14 mouse cellular contexts compared by ENCODE assay signal in genomic region chr12:31703904-31704303, GRCm38 (mm10). TPM values are rescaled to one million over a fixed set of nuclear protein-coding genes. Genes with fewer than 3 reads are reported as not detected.
DNase-seq lines count a peak whose midpoint lies in the region; ATAC-seq and TF ChIP-seq lines count a peak whose summit lies in the region.
"Had no signal": no experiment of that assay in that cellular context is flagged by ENCODE, and none has a peak within 500 bp of the region (broad histone marks: within the 10 kb centered on the region; RNA-seq: fewer than 3 reads in every experiment).

No protein-coding gene starts in this region.

- H3K9ac ChIP-seq in hindbrain, postnatal 0 days (replicated peaks; ENCODE audit: low read length): no peak overlapping the region
- no peak overlapping the region for H3K9ac ChIP-seq in hindbrain, embryonic 14.5 days
- no peak overlapping the region for H3K9ac ChIP-seq in heart, embryonic 13.5 days
- no peak overlapping the region for H3K9ac ChIP-seq in stomach, postnatal 0 days (ENCODE audit: low read length)
- H3K9ac ChIP-seq: lung, embryonic 15.5 days had no signal

- 61% methylated on average over 6 of the region's 6 CpGs for WGBS in hindbrain, postnatal 0 days
- 66% methylated on average over 6 of the region's 6 CpGs for WGBS in hindbrain, embryonic 14.5 days
- 96% methylated on average over 6 of the region's 6 CpGs for WGBS in thymus, adult 2 months
- WGBS in heart, embryonic 13.5 days: 22% methylated on average over 6 of the region's 6 CpGs
- WGBS in stomach, postnatal 0 days: 84% methylated on average over 6 of the region's 6 CpGs
- WGBS in embryonic facial prominence, embryonic 10.5 days: 76% methylated on average over 6 of the region's 6 CpGs

- DNase-seq in hindbrain, postnatal 0 days (ENCODE audit: low spot score): no peak
- no peak for DNase-seq in hindbrain, embryonic 14.5 days (ENCODE audit: low spot score)
- DNase-seq in thymus, adult 2 months: no peak
- DNase-seq in thymus, postnatal 36 days: no peak
- no peak for DNase-seq in stomach, postnatal 0 days (ENCODE audit: low spot score)
- DNase-seq in embryonic facial prominence, embryonic 10.5 days (ENCODE audit: low spot score): no peak
- DNase-seq in right cerebral cortex, postnatal 10 days (ENCODE audit: low spot score in 2 of 2): no peak
- DNase-seq: kidney, adult 9 months had no signal

- no peaks in the 10 kb centered on the region for H3K27me3 ChIP-seq in hindbrain, postnatal 0 days (ENCODE audit: insufficient read depth, low read length)
- no peaks in the 10 kb centered on the region for H3K27me3 ChIP-seq in hindbrain, embryonic 14.5 days (ENCODE audit: control insufficient read depth, insufficient read depth, low read length)
- no peaks in the 10 kb centered on the region for H3K27me3 ChIP-seq in thymus, adult 2 months (ENCODE audit: control insufficient read depth, insufficient read depth, low read length)
- H3K27me3 ChIP-seq in heart, embryonic 13.5 days (replicated peaks): no peaks in the 10 kb centered on the region
- no peaks in the 10 kb centered on the region for H3K27me3 ChIP-seq in stomach, postnatal 0 days (ENCODE audit: control insufficient read depth, insufficient read depth, low read length)
- H3K27me3 ChIP-seq in embryonic facial prominence, embryonic 10.5 days (replicated peaks; ENCODE audit: low read depth, poor library complexity, severe bottlenecking): no peaks in the 10 kb centered on the region
- H3K27me3 ChIP-seq: lung, embryonic 15.5 days had no signal

- no peak for TF ChIP-seq EP300 in stomach, postnatal 0 days (optimal IDR thresholded peaks at IDR 0.05)

- no peak overlapping the region for H3K4me3 ChIP-seq in hindbrain, postnatal 0 days (ENCODE audit: low read length)
- H3K4me3 ChIP-seq in hindbrain, embryonic 14.5 days (replicated peaks; ENCODE audit: low read length): no peak overlapping the region
- H3K4me3 ChIP-seq in thymus, adult 2 months (ENCODE audit: control insufficient read depth, insufficient read depth, low read length): no peak overlapping the region
- no peak overlapping the region for H3K4me3 ChIP-seq in heart, embryonic 13.5 days
- H3K4me3 ChIP-seq in stomach, postnatal 0 days (ENCODE audit: low read depth, low read length): no peak overlapping the region
- H3K4me3 ChIP-seq in embryonic facial prominence, embryonic 10.5 days: no peak overlapping the region
- H3K4me3 ChIP-seq: limb, embryonic 10.5 days; lung, embryonic 15.5 days had no signal

- H3K4me1 ChIP-seq in hindbrain, postnatal 0 days (ENCODE audit: insufficient read depth, low read length): no peaks in the 10 kb centered on the region
- peaks cover 3% of the 10 kb centered on the region; the same call in 1 of the 2 replicates for H3K4me1 ChIP-seq in hindbrain, embryonic 14.5 days (replicated peaks; ENCODE audit: control insufficient read depth, insufficient read depth, low read length)
- no peaks in the 10 kb centered on the region for H3K4me1 ChIP-seq in thymus, adult 2 months (replicated peaks; ENCODE audit: control insufficient read depth, insufficient read depth, low read length)
- H3K4me1 ChIP-seq in heart, embryonic 13.5 days: peaks cover 24% of the 10 kb centered on the region
- H3K4me1 ChIP-seq in stomach, postnatal 0 days (replicated peaks; ENCODE audit: control insufficient read depth, insufficient read depth): no peaks in the 10 kb centered on the region
- H3K4me1 ChIP-seq in embryonic facial prominence, embryonic 10.5 days: peaks cover 3% of the 10 kb centered on the region; the same call in 1 of the 2 replicates
- H3K4me1 ChIP-seq: limb, embryonic 10.5 days; lung, embryonic 15.5 days had no signal

- no peak for ATAC-seq in hindbrain, postnatal 0 days
- no peak for ATAC-seq in hindbrain, embryonic 14.5 days (ENCODE audit: low FRiP score)
- ATAC-seq in heart, embryonic 13.5 days (ENCODE audit: extremely low read depth, insufficient number of reproducible peaks, low FRiP score, low TSS enrichment): no peak; the same call in 1 of the 2 replicates
- ATAC-seq in stomach, postnatal 0 days (ENCODE audit: low FRiP score, low TSS enrichment): no peak

- no peak for TF ChIP-seq POLR2A in thymus, adult 2 months (IDR thresholded peaks at IDR 0.05; ENCODE audit: control insufficient read depth, extremely low read depth, insufficient read depth, low read length, poor library complexity)

- H3K9me3 ChIP-seq in hindbrain, postnatal 0 days (ENCODE audit: low read length): no peaks in the 10 kb centered on the region
- H3K9me3 ChIP-seq in hindbrain, embryonic 14.5 days (ENCODE audit: control insufficient read depth, low read length): no peaks in the 10 kb centered on the region
- H3K9me3 ChIP-seq in heart, embryonic 13.5 days: no peaks in the 10 kb centered on the region
- H3K9me3 ChIP-seq in stomach, postnatal 0 days (ENCODE audit: control insufficient read depth, low read length): no peaks in the 10 kb centered on the region
- no peaks in the 10 kb centered on the region for H3K9me3 ChIP-seq in embryonic facial prominence, embryonic 10.5 days
- H3K9me3 ChIP-seq: limb, embryonic 10.5 days; lung, embryonic 15.5 days had no signal

- no peak overlapping the region for H3K27ac ChIP-seq in hindbrain, postnatal 0 days
- no peak overlapping the region for H3K27ac ChIP-seq in hindbrain, embryonic 14.5 days
- peak overlapping the region; percentile 10; the same call in 1 of the 2 replicates for H3K27ac ChIP-seq in thymus, adult 2 months (ENCODE audit: control insufficient read depth, insufficient read depth, low read length)
- H3K27ac ChIP-seq in heart, embryonic 13.5 days (replicated peaks): peak overlapping the region; percentile 83
- H3K27ac ChIP-seq in stomach, postnatal 0 days (replicated peaks): no peak overlapping the region
- H3K27ac ChIP-seq in embryonic facial prominence, embryonic 10.5 days (replicated peaks): no peak overlapping the region
- H3K27ac ChIP-seq: limb, embryonic 10.5 days; lung, embryonic 15.5 days had no signal

- no peak overlapping the region for H3K4me2 ChIP-seq in hindbrain, postnatal 0 days (ENCODE audit: low read depth, low read length)
- H3K4me2 ChIP-seq in hindbrain, embryonic 14.5 days (replicated peaks): no peak overlapping the region
- peak overlapping the region; percentile 45 for H3K4me2 ChIP-seq in heart, embryonic 13.5 days
- H3K4me2 ChIP-seq in stomach, postnatal 0 days (replicated peaks; ENCODE audit: low read depth): no peak overlapping the region
- H3K4me2 ChIP-seq: lung, embryonic 15.5 days; midbrain, embryonic 11.5 days had no signal

- no peaks in the 10 kb centered on the region for H3K36me3 ChIP-seq in hindbrain, postnatal 0 days (ENCODE audit: insufficient read depth, low read length)
- H3K36me3 ChIP-seq in hindbrain, embryonic 14.5 days (replicated peaks; ENCODE audit: control insufficient read depth, insufficient read depth): peaks cover 4% of the 10 kb centered on the region; the same call in 1 of the 2 replicates
- no peaks in the 10 kb centered on the region for H3K36me3 ChIP-seq in thymus, adult 2 months (ENCODE audit: control insufficient read depth, insufficient read depth, low read length)
- H3K36me3 ChIP-seq in heart, embryonic 13.5 days: peaks cover 4% of the 10 kb centered on the region; the same call in 1 of the 2 replicates
- H3K36me3 ChIP-seq in stomach, postnatal 0 days (ENCODE audit: control insufficient read depth, insufficient read depth, low read length): no peaks in the 10 kb centered on the region
- H3K36me3 ChIP-seq in embryonic facial prominence, embryonic 10.5 days (replicated peaks): no peaks in the 10 kb centered on the region
- H3K36me3 ChIP-seq: limb, embryonic 10.5 days; lung, embryonic 15.5 days had no signal

- TF ChIP-seq CTCF in hindbrain, postnatal 0 days (IDR thresholded peaks at IDR 0.05; ENCODE audit: low read depth): peak; percentile 38
- TF ChIP-seq CTCF in thymus, adult 2 months (IDR thresholded peaks at IDR 0.05; ENCODE audit: borderline replicate concordance, control insufficient read depth, extremely low read depth, insufficient read depth, low read length, poor library complexity): no peak
- TF ChIP-seq CTCF in stomach, postnatal 0 days (IDR thresholded peaks at IDR 0.05; ENCODE audit: low read depth): peak; percentile 36

RNA-seq across cellular contexts. Expression of gene Gpr22, which starts 9.8 kb away (rescaled TPM):
- total RNA-seq in hindbrain, postnatal 0 days (2014; rRNA removed): 19.4 and 24.7 TPM in 2 replicates
- polyA plus RNA-seq in hindbrain, postnatal 0 days (2015; fragmentation: Nextera tagmentation; extraction: Ambion mirVana): 15.1 and 16.2 TPM in 2 replicates
- polyA plus RNA-seq in hindbrain, embryonic 14.5 days (2014; fragmentation: Nextera tagmentation; extraction: Ambion mirVana): 19.7 and 21.1 TPM in 2 replicates
- polyA plus RNA-seq in thymus, adult 2 months (2012; rRNA removed): 0.28 TPM in 1 of 2 replicates, not detected in the other
- polyA plus RNA-seq in heart, embryonic 13.5 days (2015; fragmentation: Nextera tagmentation; extraction: Ambion mirVana): 12.9 and 16.4 TPM in 2 replicates
- polyA plus RNA-seq in stomach, postnatal 0 days (2015; fragmentation: Nextera tagmentation; extraction: Ambion mirVana): 1.5 and 1.7 TPM in 2 replicates
- 0.69 and 0.93 TPM in 2 replicates for polyA plus RNA-seq in embryonic facial prominence, embryonic 10.5 days (2016; fragmentation: Nextera tagmentation; extraction: Ambion mirVana)
- total RNA-seq: gastrocnemius, adult 18-20 months had no signal
- polyA plus RNA-seq: testis, adult 2 months had no signal

RNA-seq across cellular contexts. Expression of gene Cog5, which starts 49.2 kb away (rescaled TPM):
- 38.3 and 46.9 TPM in 2 replicates for total RNA-seq in hindbrain, postnatal 0 days (2014; rRNA removed)
- 17.6 and 18.4 TPM in 2 replicates for polyA plus RNA-seq in hindbrain, postnatal 0 days (2015; fragmentation: Nextera tagmentation; extraction: Ambion mirVana)
- polyA plus RNA-seq in hindbrain, embryonic 14.5 days (2014; fragmentation: Nextera tagmentation; extraction: Ambion mirVana): 34.3 and 38.0 TPM in 2 replicates
- polyA plus RNA-seq in thymus, adult 2 months (2012; rRNA removed): 37.2 and 40.6 TPM in 2 replicates
- 25.5 and 28.1 TPM in 2 replicates for polyA plus RNA-seq in heart, embryonic 13.5 days (2015; fragmentation: Nextera tagmentation; extraction: Ambion mirVana)
- 14.4 and 16.1 TPM in 2 replicates for polyA plus RNA-seq in stomach, postnatal 0 days (2015; fragmentation: Nextera tagmentation; extraction: Ambion mirVana)
- polyA plus RNA-seq in embryonic facial prominence, embryonic 10.5 days (2016; fragmentation: Nextera tagmentation; extraction: Ambion mirVana): 29.0 and 31.1 TPM in 2 replicates

RNA-seq across cellular contexts. Expression of gene Dus4l, which starts 49.3 kb away (rescaled TPM):
- 1.4 and 2.2 TPM in 2 replicates for total RNA-seq in hindbrain, postnatal 0 days (2014; rRNA removed)
- 7.7 and 8.7 TPM in 2 replicates for polyA plus RNA-seq in hindbrain, postnatal 0 days (2015; fragmentation: Nextera tagmentation; extraction: Ambion mirVana)
- 7.2 and 9.3 TPM in 2 replicates for polyA plus RNA-seq in hindbrain, embryonic 14.5 days (2014; fragmentation: Nextera tagmentation; extraction: Ambion mirVana)
- polyA plus RNA-seq in thymus, adult 2 months (2012; rRNA removed): 1.4 and 4.4 TPM in 2 replicates
- 5.3 and 6.8 TPM in 2 replicates for polyA plus RNA-seq in heart, embryonic 13.5 days (2015; fragmentation: Nextera tagmentation; extraction: Ambion mirVana)
- 4.9 and 7.3 TPM in 2 replicates for polyA plus RNA-seq in stomach, postnatal 0 days (2015; fragmentation: Nextera tagmentation; extraction: Ambion mirVana)
- 11.9 and 12.3 TPM in 2 replicates for polyA plus RNA-seq in embryonic facial prominence, embryonic 10.5 days (2016; fragmentation: Nextera tagmentation; extraction: Ambion mirVana)

Comparison
In these comparisons a context has a peak if more than half of its experiments do, and no peak if none do; other contexts are left out.
1. H3K27ac ChIP-seq: peak in thymus, adult 2 months (single experiment) and heart, embryonic 13.5 days (single experiment); none in hindbrain, postnatal 0 days (single experiment), hindbrain, embryonic 14.5 days (single experiment), stomach, postnatal 0 days (single experiment) and embryonic facial prominence, embryonic 10.5 days (single experiment).